Mouse (Mus musculus): ENCODE data around the gene Zp1.
A peak's percentile ranks its signal among the peaks of the same experiment; 100 is the strongest.

DNA sequence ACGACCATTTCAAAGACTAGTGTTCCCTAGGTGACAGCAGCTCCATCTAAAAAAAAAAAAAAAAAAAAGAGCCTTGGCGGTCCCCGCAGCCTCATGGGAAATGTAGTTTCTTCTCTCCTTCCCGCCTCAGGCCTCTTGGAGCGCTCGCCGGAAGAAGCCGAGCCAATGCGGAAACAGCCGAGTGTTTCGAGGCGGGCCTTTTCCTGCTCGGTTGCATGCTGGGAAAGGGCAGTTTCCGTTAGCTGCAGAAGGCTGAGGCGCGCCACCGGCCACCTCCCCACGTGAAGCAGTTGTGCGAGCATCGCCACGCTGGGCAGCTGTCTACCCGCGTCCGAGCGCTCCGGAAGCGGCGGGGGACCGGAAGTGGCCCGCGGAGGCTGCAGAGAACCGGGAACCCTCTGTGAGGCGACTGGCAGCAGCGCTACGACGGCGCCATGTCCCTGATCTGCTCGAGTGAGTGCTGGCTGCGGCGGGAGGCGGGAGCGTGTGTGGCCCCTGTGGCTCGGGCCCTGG lies 25.4 kb downstream of the Zp1 start, which contains the start of gene Prpf19:
- TF ChIP-seq CTCF (IDR thresholded peaks at IDR 0.05; ENCODE audit: low read depth) = no peak
- peak; percentile 59 for TF ChIP-seq EP300 (IDR thresholded peaks at IDR 0.05; ENCODE audit: low read depth)
